Mouse (Mus musculus): ENCODE measurements around the gene Adamts8. TPM values are rescaled to one million over a fixed set of nuclear protein-coding genes. Genes with fewer than 3 reads are reported as not detected.

The Adamts8 gene
- polyA plus RNA-seq, 1 experiment: not detected

DNA sequence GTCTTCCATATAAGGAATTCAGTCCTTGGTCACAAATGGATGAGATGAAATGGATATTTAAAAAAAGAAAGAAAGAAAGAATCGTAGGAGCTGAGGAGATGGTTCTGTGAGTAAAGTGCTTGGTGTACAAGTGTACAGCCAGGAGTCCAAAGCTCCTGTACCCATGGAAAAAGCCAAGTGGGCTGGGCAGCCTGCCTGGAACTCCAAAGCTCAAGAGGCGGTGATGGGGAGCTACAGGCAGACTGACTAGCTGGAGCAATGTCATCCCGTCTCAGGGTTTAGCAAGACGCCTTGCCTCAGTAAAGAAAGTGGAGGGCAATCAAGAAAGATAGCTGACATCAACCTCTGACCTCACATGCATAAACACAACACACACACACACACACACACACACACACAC, 21.4 kb downstream of the Adamts8 start:
- no peak for TF ChIP-seq GATA1 (IDR thresholded peaks at IDR 0.05; ENCODE audit: low read length)
- TF ChIP-seq TAL1 (IDR thresholded peaks at IDR 0.05; ENCODE audit: low read length): no peak
- H3K4me3 ChIP-seq (replicated peaks): no peak overlapping the region
- no peaks in the 10 kb centered on the region for H3K36me3 ChIP-seq (ENCODE audit: control insufficient read depth)
- no peaks in the 10 kb centered on the region for H3K4me1 ChIP-seq (ENCODE audit: control insufficient read depth)
- H3K27me3 ChIP-seq (ENCODE audit: control insufficient read depth): no peaks in the 10 kb centered on the region
- H3K9me3 ChIP-seq (ENCODE audit: control insufficient read depth, low read length): no peaks in the 10 kb centered on the region

GRCm38 (mm10) chr9:30964685-30965084, 22.3 kb downstream of the Adamts8 start:
- Histone ChIP-seq H3K27me3 (ENCODE audit: control insufficient read depth) (no peaks in the 10 kb centered on the region), H3K36me3 (ENCODE audit: control insufficient read depth) (no peaks in the 10 kb centered on the region), H3K4me1 (ENCODE audit: control insufficient read depth) (no peaks in the 10 kb centered on the region), H3K9me3 (ENCODE audit: control insufficient read depth, low read length) (no peaks in the 10 kb centered on the region), H3K4me3 (replicated peaks) (no peak overlapping the region)
- TF ChIP-seq GATA1 (IDR thresholded peaks at IDR 0.05; ENCODE audit: low read length): no peak
- no peak for TF ChIP-seq TAL1 (IDR thresholded peaks at IDR 0.05; ENCODE audit: low read length)

GRCm38 (mm10) chr9:30966881-30967280, 24.5 kb downstream of the Adamts8 start:
- H3K4me1 ChIP-seq (ENCODE audit: control insufficient read depth): no peaks in the 10 kb centered on the region
- no peaks in the 10 kb centered on the region for H3K9me3 ChIP-seq (ENCODE audit: control insufficient read depth, low read length)
- no peak overlapping the region for H3K4me3 ChIP-seq (replicated peaks)
- no peaks in the 10 kb centered on the region for H3K27me3 ChIP-seq (ENCODE audit: control insufficient read depth)
- TF ChIP-seq GATA1 (IDR thresholded peaks at IDR 0.05; ENCODE audit: low read length) (no peak), TAL1 (IDR thresholded peaks at IDR 0.05; ENCODE audit: low read length) (no peak)
- H3K36me3 ChIP-seq (ENCODE audit: control insufficient read depth): no peaks in the 10 kb centered on the region

DNA sequence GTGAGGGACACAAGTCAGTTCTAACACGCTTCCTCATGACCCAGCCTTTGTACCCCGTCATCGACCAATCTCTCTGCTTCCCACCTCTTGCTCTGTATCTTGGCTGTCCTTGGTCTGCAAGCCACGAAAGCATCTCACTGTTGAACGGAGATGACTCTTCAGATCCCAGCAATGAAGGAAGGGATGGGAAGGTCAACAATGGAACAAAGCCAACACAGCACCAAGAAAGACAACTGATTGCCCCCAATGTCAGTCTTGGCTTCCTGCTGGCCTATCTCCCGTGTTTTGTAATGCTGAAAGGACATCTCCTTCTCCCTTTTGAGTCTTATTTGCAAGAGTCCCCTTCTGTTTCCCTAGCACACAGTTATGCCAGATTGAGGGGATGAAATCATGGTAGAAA, 25.8 kb downstream of the Adamts8 start:
- Histone ChIP-seq H3K9me3 (ENCODE audit: control insufficient read depth, low read length) (no peaks in the 10 kb centered on the region), H3K4me1 (ENCODE audit: control insufficient read depth) (no peaks in the 10 kb centered on the region), H3K27me3 (ENCODE audit: control insufficient read depth) (no peaks in the 10 kb centered on the region), H3K4me3 (replicated peaks) (no peak overlapping the region), H3K36me3 (ENCODE audit: control insufficient read depth) (no peaks in the 10 kb centered on the region)
- TF ChIP-seq GATA1 (IDR thresholded peaks at IDR 0.05; ENCODE audit: low read length) (no peak), TAL1 (IDR thresholded peaks at IDR 0.05; ENCODE audit: low read length) (no peak)

DNA sequence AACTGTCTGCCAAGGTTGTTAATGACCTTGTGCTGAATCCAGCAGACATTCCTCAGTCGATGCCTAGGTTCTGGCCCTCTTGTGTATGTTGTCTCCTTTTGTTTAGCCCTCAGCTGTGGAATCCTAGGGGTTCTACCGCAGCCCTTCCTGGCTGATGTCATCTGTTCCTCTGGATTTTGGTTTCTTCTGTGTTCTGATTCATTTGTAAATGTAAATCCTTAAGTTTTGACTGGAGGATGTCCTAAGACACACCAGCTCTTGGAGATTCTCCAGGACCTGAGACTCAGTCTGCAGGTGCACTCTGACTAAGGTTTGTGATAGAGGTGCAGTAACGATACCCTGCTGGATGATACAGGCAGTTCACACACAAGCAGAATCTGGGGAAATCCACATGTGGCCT, 27.6 kb downstream of the Adamts8 start:
- no peaks in the 10 kb centered on the region for H3K27me3 ChIP-seq (ENCODE audit: control insufficient read depth)
- no peaks in the 10 kb centered on the region for H3K9me3 ChIP-seq (ENCODE audit: control insufficient read depth, low read length)
- no peaks in the 10 kb centered on the region for H3K4me1 ChIP-seq (ENCODE audit: control insufficient read depth)
- no peak overlapping the region for H3K4me3 ChIP-seq (replicated peaks)
- H3K36me3 ChIP-seq (ENCODE audit: control insufficient read depth): no peaks in the 10 kb centered on the region
- TF ChIP-seq GATA1 (IDR thresholded peaks at IDR 0.05; ENCODE audit: low read length) (no peak), TAL1 (IDR thresholded peaks at IDR 0.05; ENCODE audit: low read length) (no peak)

GRCm38 (mm10) chr9:30971967-30972366, 29.6 kb downstream of the Adamts8 start:
- no peaks in the 10 kb centered on the region for H3K4me1 ChIP-seq (ENCODE audit: control insufficient read depth)
- H3K4me3 ChIP-seq (replicated peaks): no peak overlapping the region
- TF ChIP-seq GATA1 (IDR thresholded peaks at IDR 0.05; ENCODE audit: low read length): no peak
- TF ChIP-seq TAL1 (IDR thresholded peaks at IDR 0.05; ENCODE audit: low read length): no peak

DNA sequence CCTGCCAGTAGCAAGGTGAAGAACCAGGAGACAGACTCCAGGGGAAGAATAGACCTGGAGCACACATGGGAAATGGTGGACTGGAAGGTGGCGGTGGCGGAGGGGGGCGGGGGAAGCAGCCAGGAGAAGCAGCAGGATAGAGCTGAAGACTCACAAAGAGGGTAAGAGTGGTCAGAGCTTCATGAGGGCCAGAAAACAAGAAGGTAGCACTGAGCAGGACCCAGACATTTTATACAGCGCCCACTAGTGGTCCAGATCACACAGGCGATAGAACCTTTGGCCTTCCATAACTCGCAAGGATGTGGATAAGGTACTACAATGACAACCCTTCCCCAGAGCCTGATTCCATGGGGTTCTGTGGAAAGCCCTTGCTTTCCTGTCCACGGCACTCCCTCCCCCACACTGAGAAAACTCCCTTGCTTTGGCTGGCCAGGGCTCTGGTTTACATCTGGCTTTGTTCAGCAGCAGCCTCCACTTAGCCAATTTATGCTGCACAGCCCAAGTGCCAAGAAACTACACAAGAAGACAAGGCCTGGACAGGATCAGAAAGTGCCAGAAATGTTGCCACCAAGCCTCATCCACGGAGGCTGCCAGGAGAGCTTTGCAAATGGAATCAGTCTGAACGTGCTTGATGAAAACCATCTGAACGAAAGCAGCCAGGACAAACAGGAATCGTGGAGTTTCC, 34.1 kb downstream of the Adamts8 start:
- no peaks in the 10 kb centered on the region for H3K4me1 ChIP-seq (ENCODE audit: control insufficient read depth)
- no peaks in the 10 kb centered on the region for H3K9me3 ChIP-seq (ENCODE audit: control insufficient read depth, low read length)
- no peak overlapping the region for H3K4me3 ChIP-seq (replicated peaks)

More at GRCm38 (mm10) chr9:30971967-30972366, 29.6 kb downstream of the Adamts8 start:
- H3K36me3 ChIP-seq (ENCODE audit: control insufficient read depth): no peaks in the 10 kb centered on the region
- no peaks in the 10 kb centered on the region for H3K9me3 ChIP-seq (ENCODE audit: control insufficient read depth, low read length)
- H3K27me3 ChIP-seq (ENCODE audit: control insufficient read depth): no peaks in the 10 kb centered on the region

GRCm38 (mm10) chr9:30980467-30980866, 38.1 kb downstream of the Adamts8 start:
- Histone ChIP-seq H3K27me3 (ENCODE audit: control insufficient read depth) (no peaks in the 10 kb centered on the region), H3K9me3 (ENCODE audit: control insufficient read depth, low read length) (no peaks in the 10 kb centered on the region), H3K4me1 (ENCODE audit: control insufficient read depth) (no peaks in the 10 kb centered on the region), H3K36me3 (ENCODE audit: control insufficient read depth) (no peaks in the 10 kb centered on the region), H3K4me3 (replicated peaks) (no peak overlapping the region)
- TF ChIP-seq GATA1 (IDR thresholded peaks at IDR 0.05; ENCODE audit: low read length): no peak
- TF ChIP-seq TAL1 (IDR thresholded peaks at IDR 0.05; ENCODE audit: low read length): no peak

More for the DNA sequence above, 34.1 kb downstream of the Adamts8 start:
- TF ChIP-seq GATA1 (IDR thresholded peaks at IDR 0.05; ENCODE audit: low read length) (no peak), TAL1 (IDR thresholded peaks at IDR 0.05; ENCODE audit: low read length) (no peak)
- Histone ChIP-seq H3K27me3 (ENCODE audit: control insufficient read depth) (no peaks in the 10 kb centered on the region), H3K36me3 (ENCODE audit: control insufficient read depth) (no peaks in the 10 kb centered on the region)

- no peak overlapping the region for H3K4me3 ChIP-seq (replicated peaks)
- no peak for TF ChIP-seq TAL1 (IDR thresholded peaks at IDR 0.05; ENCODE audit: low read length)
- TF ChIP-seq GATA1 (IDR thresholded peaks at IDR 0.05; ENCODE audit: low read length): no peak
- H3K27me3 ChIP-seq (ENCODE audit: control insufficient read depth): no peaks in the 10 kb centered on the region
- H3K36me3 ChIP-seq (ENCODE audit: control insufficient read depth): no peaks in the 10 kb centered on the region
- H3K4me1 ChIP-seq (ENCODE audit: control insufficient read depth): no peaks in the 10 kb centered on the region
- H3K9me3 ChIP-seq (ENCODE audit: control insufficient read depth, low read length): no peaks in the 10 kb centered on the region
Measured at GRCm38 (mm10) chr9:30985782-30986181, 43.4 kb downstream of the Adamts8 start.

DNA sequence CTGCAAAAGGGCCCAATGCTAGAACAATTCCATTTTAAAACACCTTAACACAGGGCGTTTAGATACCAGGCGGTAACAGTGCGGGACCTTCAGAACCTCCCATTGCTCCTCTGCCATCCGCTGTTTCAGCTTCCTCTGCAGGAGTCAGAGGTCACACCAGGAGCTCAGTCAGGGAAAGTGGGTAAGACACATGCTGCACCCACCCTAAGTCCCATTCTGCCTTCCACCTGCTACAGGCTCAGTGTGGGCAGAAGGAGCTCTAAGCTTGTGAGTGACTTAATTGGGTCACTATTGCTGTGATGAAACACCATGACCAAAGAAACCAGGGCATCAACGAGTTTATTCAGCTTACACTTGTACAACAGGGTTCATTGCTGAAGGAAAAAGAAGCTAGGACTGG, 50.7 kb downstream of the Adamts8 start:
- Histone ChIP-seq H3K27me3 (ENCODE audit: control insufficient read depth) (no peaks in the 10 kb centered on the region), H3K4me3 (replicated peaks) (no peak overlapping the region), H3K4me1 (ENCODE audit: control insufficient read depth) (no peaks in the 10 kb centered on the region), H3K9me3 (ENCODE audit: control insufficient read depth, low read length) (no peaks in the 10 kb centered on the region), H3K36me3 (ENCODE audit: control insufficient read depth) (no peaks in the 10 kb centered on the region)
- TF ChIP-seq GATA1 (IDR thresholded peaks at IDR 0.05; ENCODE audit: low read length) (no peak), TAL1 (IDR thresholded peaks at IDR 0.05; ENCODE audit: low read length) (no peak)
